Mouse (Mus musculus) ES-Bruce4 (cell line): Measurements from ENCODE around the gene Mgat4b. TPM values are rescaled to one million over a fixed set of nuclear protein-coding genes. Genes with fewer than 3 reads are reported as not detected.

Source experiments
- H3K27ac ChIP-seq: 2 replicates; pipeline ENCODE4 v1.5.1; 2012; ENCODE audit warnings: low read length, inconsistent platforms; ENCODE audit not compliant: insufficient read depth
- H3K27me3 ChIP-seq: 2 replicates; pipeline ENCODE4 v1.6.1; 2012; ENCODE audit warnings: mild to moderate bottlenecking, low read length, inconsistent platforms; ENCODE audit not compliant: control insufficient read depth, poor library complexity, insufficient read depth, severe bottlenecking
- H3K36me3 ChIP-seq: 2 replicates; pipeline ENCODE4 v1.6.1; 2012; ENCODE audit warnings: inconsistent platforms, mild to moderate bottlenecking, low read length, moderate library complexity; ENCODE audit not compliant: control insufficient read depth, poor library complexity, insufficient read depth, severe bottlenecking
- H3K4me1 ChIP-seq: one replicate; pipeline ENCODE4 v1.8.1; 2011; ENCODE audit warnings: low read length; ENCODE audit not compliant: control insufficient read depth, insufficient read depth
- H3K4me3 ChIP-seq: 2 replicates; pipeline ENCODE4 v1.5.1; 2011; ENCODE audit warnings: low read depth, mild to moderate bottlenecking, low read length
- H3K9ac ChIP-seq: 2 replicates; pipeline ENCODE4 v1.6.1; 2012; ENCODE audit warnings: low read depth, mild to moderate bottlenecking, inconsistent platforms; ENCODE audit not compliant: poor library complexity, severe bottlenecking
- H3K9me3 ChIP-seq: replicated peaks from 2 replicates; pipeline ENCODE4 v1.6.1; 2012; ENCODE audit warnings: mild to moderate bottlenecking, low read length, inconsistent platforms; ENCODE audit not compliant: control insufficient read depth, poor library complexity, insufficient read depth, severe bottlenecking
- CTCF ChIP-seq: IDR thresholded peaks from one replicate; pipeline ENCODE4 v1.8.1; 2011; ENCODE audit warnings: low read depth, low read length
- EP300 ChIP-seq: IDR thresholded peaks from 2 replicates; pipeline ENCODE4 v1.6.1; 2011; ENCODE audit warnings: low read depth, low read length; ENCODE audit not compliant: insufficient read depth
- POLR2A ChIP-seq: IDR thresholded peaks from one replicate; pipeline ENCODE4 v1.8.1; 2011; ENCODE audit warnings: low read length; ENCODE audit not compliant: insufficient read depth
- polyA plus RNA-seq: library from polyadenylated mRNA; stranded (reverse); fragments of >200 nt; gene quantifications from 2 replicates; pipeline ENCODE4 v1.2.4, GENCODE M21; 2011; ENCODE audit warnings: low read depth; ENCODE audit not compliant: missing spikeins, insufficient read depth, insufficient read length

The Mgat4b gene
- polyA plus RNA-seq, 1 experiment = 30.8 TPM

- H3K4me1 ChIP-seq = no peaks in the 10 kb centered on the region
Observed at GRCm38 (mm10) chr11:50245269-50245668, 34.6 kb downstream of the Mgat4b start.

GRCm38 (mm10) chr11:50248473-50249171, 37.9 kb downstream of the Mgat4b start:
- TF ChIP-seq EP300 (0 out of 2 replicates have a peak, but pooled peaks have one; percentile 30), POLR2A (no peak), CTCF (no peak)
- Histone ChIP-seq H3K27ac (peak overlapping the region; percentile 71), H3K9ac (no peak overlapping the region), H3K36me3 (0 out of 2 replicates have a peak, but pooled peaks cover 2% of the 10 kb centered on the region), H3K9me3 (no peaks in the 10 kb centered on the region), H3K27me3 (no peaks in the 10 kb centered on the region), H3K4me1 (peaks cover 4% of the 10 kb centered on the region), H3K4me3 (peak overlapping the region; percentile 6)

More at GRCm38 (mm10) chr11:50245269-50245668, 34.6 kb downstream of the Mgat4b start:
- no peak overlapping the region for H3K4me3 ChIP-seq
- no peak overlapping the region for H3K9ac ChIP-seq
- no peaks in the 10 kb centered on the region for H3K9me3 ChIP-seq
- H3K36me3 ChIP-seq = 0 out of 2 replicates have a peak, but pooled peaks cover 2% of the 10 kb centered on the region
- H3K27me3 ChIP-seq = no peaks in the 10 kb centered on the region
- no peak overlapping the region for H3K27ac ChIP-seq
- TF ChIP-seq EP300 (no peak), CTCF (no peak), POLR2A (no peak)

GRCm38 (mm10) chr11:50252166-50252565, 41.5 kb downstream of the Mgat4b start:
- H3K27me3 ChIP-seq = no peaks in the 10 kb centered on the region
- no peaks in the 10 kb centered on the region; the same call in 1 of the 2 replicates for H3K36me3 ChIP-seq
- peak overlapping the region; percentile 52 for H3K4me3 ChIP-seq
- peak; percentile 99 for TF ChIP-seq EP300
- TF ChIP-seq CTCF = no peak
- peaks cover 4% of the 10 kb centered on the region for H3K4me1 ChIP-seq
- H3K9ac ChIP-seq = peak overlapping the region; percentile 51
- H3K9me3 ChIP-seq = no peaks in the 10 kb centered on the region
- peak overlapping the region; percentile 86 for H3K27ac ChIP-seq

DNA sequence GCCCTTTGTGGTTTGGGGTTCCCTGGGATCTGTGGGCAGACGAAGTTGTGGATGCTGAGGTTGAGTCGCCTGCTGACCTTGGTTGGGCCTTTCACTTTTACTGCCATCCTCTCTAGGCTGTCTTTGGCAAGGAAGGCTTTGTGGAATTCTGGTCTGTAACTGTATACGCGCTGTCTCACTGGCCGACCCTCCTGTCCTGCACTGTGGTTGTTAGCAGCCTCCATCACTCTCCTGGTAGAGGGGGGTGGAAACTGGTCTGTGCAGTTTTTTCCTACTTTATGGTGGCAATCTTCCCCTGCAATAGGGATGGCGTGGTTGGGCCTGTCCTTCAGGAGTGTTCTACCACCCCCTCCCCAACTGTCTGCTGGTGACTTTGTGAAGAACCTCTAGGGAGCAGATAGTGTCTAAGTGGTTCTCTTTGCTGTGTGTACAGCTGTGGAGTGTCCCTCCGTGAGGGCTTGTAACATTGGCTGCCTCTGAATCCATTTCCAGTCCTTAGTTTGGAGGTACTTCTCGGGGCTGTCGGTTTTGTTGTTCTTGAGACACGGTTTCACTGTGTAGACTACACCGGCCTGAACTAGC, 42.1 kb downstream of the Mgat4b start:
- Histone ChIP-seq H3K27ac (peak overlapping the region; percentile 86), H3K27me3 (no peaks in the 10 kb centered on the region), H3K9ac (peak overlapping the region; percentile 51), H3K9me3 (no peaks in the 10 kb centered on the region), H3K4me1 (peaks cover 4% of the 10 kb centered on the region), H3K36me3 (no peaks in the 10 kb centered on the region; the same call in 1 of the 2 replicates), H3K4me3 (peak overlapping the region; percentile 52)
- TF ChIP-seq EP300 (no peak), CTCF (no peak), POLR2A (no peak)

GRCm38 (mm10) chr11:50253393-50253792, 42.7 kb downstream of the Mgat4b start:
- no peak for TF ChIP-seq POLR2A
- no peaks in the 10 kb centered on the region for H3K27me3 ChIP-seq
- H3K4me1 ChIP-seq = peaks cover 4% of the 10 kb centered on the region
- no peaks in the 10 kb centered on the region for H3K9me3 ChIP-seq
- peak overlapping the region; percentile 51 for H3K9ac ChIP-seq
- no peaks in the 10 kb centered on the region; the same call in 1 of the 2 replicates for H3K36me3 ChIP-seq
- peak overlapping the region; percentile 86 for H3K27ac ChIP-seq
- peak overlapping the region; percentile 52 for H3K4me3 ChIP-seq

DNA sequence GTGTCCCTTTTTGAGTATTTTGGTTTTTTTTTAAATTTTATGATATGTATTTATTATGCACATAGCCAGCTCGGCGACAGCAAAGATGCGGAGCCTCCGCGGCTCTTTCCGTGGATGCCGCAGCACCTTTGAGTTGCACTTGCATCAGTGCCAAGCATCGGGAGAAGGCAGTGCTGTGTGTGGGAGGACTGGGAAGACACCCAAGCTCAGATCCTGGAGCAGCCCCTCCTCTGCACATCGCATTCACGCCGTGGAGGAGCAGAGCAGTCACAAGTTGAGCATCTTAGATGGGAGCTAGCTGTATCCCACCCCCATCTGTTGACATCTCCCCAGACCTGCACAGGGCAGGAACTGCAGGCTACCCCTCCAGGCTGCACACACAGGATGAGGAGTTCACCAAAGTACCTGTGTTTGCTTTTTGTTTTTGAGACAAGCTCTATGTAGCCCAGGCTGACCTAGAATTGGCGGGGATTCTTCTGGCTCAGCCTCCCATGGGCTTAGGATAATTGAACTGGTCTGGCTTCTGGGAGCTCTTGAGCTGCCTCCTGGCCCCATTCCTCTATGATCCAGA, 43.4 kb downstream of the Mgat4b start:
- Histone ChIP-seq H3K4me3 (peak overlapping the region; percentile 52), H3K4me1 (peaks cover 4% of the 10 kb centered on the region), H3K27me3 (no peaks in the 10 kb centered on the region), H3K27ac (no peak overlapping the region), H3K36me3 (peaks cover 2% of the 10 kb centered on the region; the same call in 1 of the 2 replicates), H3K9me3 (no peaks in the 10 kb centered on the region), H3K9ac (peak overlapping the region; percentile 51; the same call in 1 of the 2 replicates)
- TF ChIP-seq EP300 (no peak), POLR2A (no peak), CTCF (no peak)
